Mouse (Mus musculus) heart, embryonic 16.5 days (tissue): ENCODE data around the gene Cenpf. TPM values are rescaled to one million over a fixed set of nuclear protein-coding genes. Genes with fewer than 3 reads are reported as not detected.

Experiments used
- ATAC-seq: fragments of 200-750 bp; cut with Nextera tagmentation; replicated peaks from 2 replicates; pipeline ENCODE4 v1.8.0; 2017; ENCODE audit warnings: moderate number of reproducible peaks; ENCODE audit not compliant: insufficient read depth, low FRiP score; ENCODE audit errors: extremely low read depth
- H3K27ac ChIP-seq: fragments of 300-500 bp; sonication (generic); 2 replicates; pipeline ENCODE4 v1.5.1; 2014; ENCODE audit warnings: mild to moderate bottlenecking, low read length, control low read depth, moderate library complexity
- H3K27me3 ChIP-seq: fragments of 300-500 bp; sonication (generic); 2 replicates; pipeline ENCODE4 v1.6.1; 2014; ENCODE audit warnings: low read length, mixed read lengths; ENCODE audit not compliant: control insufficient read depth, insufficient read depth
- H3K36me3 ChIP-seq: fragments of 300-500 bp; sonication (generic); 2 replicates; pipeline ENCODE4 v1.6.1; 2014; ENCODE audit not compliant: control insufficient read depth, insufficient read depth
- H3K4me1 ChIP-seq: fragments of 300-500 bp; sonication (generic); 2 replicates; pipeline ENCODE4 v1.6.1; 2014; ENCODE audit warnings: low read length, mixed read lengths; ENCODE audit not compliant: control insufficient read depth, insufficient read depth
- H3K4me2 ChIP-seq: fragments of 300-500 bp; sonication (generic); 2 replicates; pipeline ENCODE4 v1.6.1; 2014; ENCODE audit warnings: low read depth, mild to moderate bottlenecking, control low read depth, low read length
- H3K4me3 ChIP-seq: fragments of 300-500 bp; sonication (generic); 2 replicates; pipeline ENCODE4 v1.5.1; 2014; ENCODE audit warnings: mild to moderate bottlenecking, control low read depth, low read length
- H3K9ac ChIP-seq: fragments of 300-500 bp; sonication (generic); 2 replicates; pipeline ENCODE4 v1.6.1; 2014; ENCODE audit warnings: low read length, control low read depth
- H3K9me3 ChIP-seq: fragments of 300-500 bp; sonication (generic); replicated peaks from 2 replicates; pipeline ENCODE4 v1.6.1; 2016; ENCODE audit warnings: low read length; ENCODE audit not compliant: control insufficient read depth
- WGBS: fragments of 180-500 bp; shearing (Covaris S2); extraction: QIAGEN DNeasy Blood & Tissue Kit; methylation state at CpG from one replicate; pipeline ENCODE4 v1.1.7; 2014; 5-methylcytosine and 5-hydroxymethylcytosine counted together
- polyA plus RNA-seq: library from polyadenylated mRNA; unstranded; fragments of >200 nt; fragmentation: Nextera tagmentation; extraction: Ambion mirVana; gene quantifications from 2 replicates; pipeline ENCODE4 v1.2.1, GENCODE M21; 2015

Gene Cenpf
- polyA plus RNA-seq, 1 experiment from 2014 or later = 65.6 TPM

GRCm38 (mm10) chr1:189657406-189657805 lies 30.5 kb downstream of the Cenpf start:
- Histone ChIP-seq H3K27me3 (no peaks in the 10 kb centered on the region), H3K36me3 (peaks cover 49% of the 10 kb centered on the region), H3K9ac (no peak overlapping the region), H3K27ac (no peak overlapping the region), H3K4me3 (no peak overlapping the region), H3K4me1 (no peaks in the 10 kb centered on the region), H3K4me2 (no peak overlapping the region), H3K9me3 (no peaks in the 10 kb centered on the region)
- ATAC-seq = no peak
- 71% methylated on average over 8 of the region's 8 CpGs for WGBS

GRCm38 (mm10) chr1:189653746-189654145 lies 34.1 kb downstream of the Cenpf start:
- Histone ChIP-seq H3K4me1 (no peaks in the 10 kb centered on the region), H3K9me3 (no peaks in the 10 kb centered on the region), H3K27me3 (no peaks in the 10 kb centered on the region), H3K9ac (no peak overlapping the region), H3K4me3 (no peak overlapping the region), H3K27ac (no peak overlapping the region), H3K36me3 (peaks cover 58% of the 10 kb centered on the region), H3K4me2 (no peak overlapping the region)
- no peak for ATAC-seq
- WGBS = 91% methylated on average over 3 of the region's 3 CpGs

GRCm38 (mm10) chr1:189646597-189646996 lies 41.3 kb downstream of the Cenpf start:
- H3K9ac ChIP-seq = no peak overlapping the region
- no peaks in the 10 kb centered on the region for H3K9me3 ChIP-seq
- WGBS = 86% methylated on average over 6 of the region's 6 CpGs
- no peak overlapping the region for H3K4me3 ChIP-seq
- no peak for ATAC-seq
- no peak overlapping the region for H3K4me2 ChIP-seq
- H3K36me3 ChIP-seq = peaks cover 55% of the 10 kb centered on the region
- H3K27me3 ChIP-seq = no peaks in the 10 kb centered on the region
- H3K27ac ChIP-seq = no peak overlapping the region
- H3K4me1 ChIP-seq = no peaks in the 10 kb centered on the region

- 82% methylated on average over 2 of the region's 2 CpGs for WGBS
- peaks cover 56% of the 10 kb centered on the region for H3K36me3 ChIP-seq
- no peak for ATAC-seq
Measured at GRCm38 (mm10) chr1:189645371-189645770, 42.5 kb downstream of the Cenpf start.

GRCm38 (mm10) chr1:189644700-189645345 lies 43.1 kb downstream of the Cenpf start:
- H3K27me3 ChIP-seq = no peaks in the 10 kb centered on the region
- H3K4me1 ChIP-seq = no peaks in the 10 kb centered on the region
- no peak overlapping the region for H3K27ac ChIP-seq
- no peak for ATAC-seq
- H3K9me3 ChIP-seq = no peaks in the 10 kb centered on the region
- no peak overlapping the region for H3K9ac ChIP-seq
- H3K36me3 ChIP-seq = peaks cover 53% of the 10 kb centered on the region
- no peak overlapping the region for H3K4me2 ChIP-seq
- 85% methylated on average over 3 of the region's 3 CpGs for WGBS
- H3K4me3 ChIP-seq = no peak overlapping the region

More at GRCm38 (mm10) chr1:189645371-189645770, 42.5 kb downstream of the Cenpf start:
- Histone ChIP-seq H3K9me3 (no peaks in the 10 kb centered on the region), H3K4me2 (no peak overlapping the region), H3K4me3 (no peak overlapping the region), H3K27me3 (no peaks in the 10 kb centered on the region), H3K9ac (no peak overlapping the region), H3K4me1 (no peaks in the 10 kb centered on the region), H3K27ac (no peak overlapping the region)

DNA sequence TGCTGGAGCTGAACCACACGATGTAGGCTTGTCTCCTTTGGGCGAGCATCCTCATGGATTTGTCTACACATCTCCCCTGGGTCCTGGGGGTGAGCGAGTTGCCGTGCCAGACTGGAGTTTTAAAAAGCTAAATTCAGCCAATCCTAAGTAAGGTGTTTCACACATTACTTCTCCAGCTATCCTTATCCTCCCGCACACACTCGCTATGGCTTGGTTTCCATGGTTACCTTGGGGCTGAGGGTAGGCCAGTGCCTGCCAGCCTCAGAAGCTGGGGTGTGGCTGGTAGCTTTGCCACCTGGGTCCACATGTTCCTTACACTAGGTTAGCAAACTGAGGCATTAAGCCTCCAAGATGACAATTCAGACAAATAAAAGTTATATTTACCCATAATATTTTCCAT lies 48.3 kb downstream of the Cenpf start:
- Histone ChIP-seq H3K4me2 (no peak overlapping the region), H3K4me3 (no peak overlapping the region), H3K27ac (no peak overlapping the region), H3K9me3 (no peaks in the 10 kb centered on the region), H3K36me3 (peaks cover 26% of the 10 kb centered on the region), H3K9ac (no peak overlapping the region), H3K4me1 (no peaks in the 10 kb centered on the region), H3K27me3 (no peaks in the 10 kb centered on the region)
- no peak for ATAC-seq
- 86% methylated on average over 6 of the region's 6 CpGs for WGBS

DNA sequence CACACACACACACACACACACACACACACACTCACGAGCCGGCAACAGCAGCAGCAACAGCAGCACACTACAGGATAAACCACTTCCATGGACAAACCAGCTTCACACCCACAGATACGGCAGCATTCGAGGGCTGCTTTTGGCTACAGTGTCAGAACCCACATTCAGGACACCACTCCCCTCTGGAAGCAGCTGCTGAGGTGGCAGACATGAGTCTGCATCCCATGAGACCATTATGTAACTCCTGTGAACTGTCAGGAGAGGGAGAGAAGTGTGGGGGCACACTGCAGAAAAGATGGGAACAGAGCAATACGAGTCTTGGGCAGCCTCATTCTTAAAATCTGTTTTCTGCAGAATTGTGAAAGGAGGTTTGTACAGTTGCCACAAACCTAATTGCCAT lies 54.1 kb downstream of the Cenpf start:
- Histone ChIP-seq H3K36me3 (no peaks in the 10 kb centered on the region), H3K27ac (no peak overlapping the region), H3K4me1 (no peaks in the 10 kb centered on the region), H3K9me3 (no peaks in the 10 kb centered on the region), H3K4me2 (no peak overlapping the region), H3K4me3 (no peak overlapping the region), H3K27me3 (no peaks in the 10 kb centered on the region), H3K9ac (no peak overlapping the region)
- ATAC-seq = no peak
- 67% methylated on average over 5 of the region's 5 CpGs for WGBS

DNA sequence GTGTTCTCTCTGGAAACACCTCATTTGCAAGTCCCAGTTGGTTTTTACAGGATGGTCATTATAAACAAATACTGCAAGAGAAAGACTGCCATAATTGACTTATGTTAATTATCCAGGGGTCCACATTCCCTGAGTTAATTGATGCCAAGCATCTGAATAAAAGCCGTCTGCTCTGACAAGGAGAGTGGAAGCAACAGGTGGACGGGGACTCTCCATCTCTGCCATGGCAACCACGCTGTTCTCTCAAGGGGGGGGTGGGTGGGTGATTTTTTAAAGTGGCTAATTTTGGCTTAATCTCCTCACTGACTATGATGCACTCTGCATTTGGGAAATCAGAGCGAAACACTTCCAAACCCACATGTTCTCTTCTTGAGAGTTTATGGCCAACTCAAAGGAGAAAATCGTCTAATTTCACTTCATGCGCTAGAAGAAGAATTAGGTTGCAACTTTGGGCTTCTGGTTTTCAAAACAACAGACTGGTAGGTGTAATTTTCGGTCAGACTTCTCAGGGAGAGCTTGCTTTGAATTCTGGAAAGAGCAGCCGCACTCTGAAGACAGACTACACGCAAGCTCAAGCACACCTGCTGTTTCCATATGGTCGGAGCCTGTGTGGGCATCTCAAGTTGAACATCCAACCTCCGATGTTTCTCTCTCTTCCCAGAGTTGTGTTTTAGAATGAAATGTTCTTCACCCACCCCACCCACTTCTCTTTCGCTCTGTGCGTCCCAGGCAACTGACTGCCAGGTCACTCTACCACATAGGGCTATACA lies 55.8 kb downstream of the Cenpf start:
- Histone ChIP-seq H3K27ac (no peak overlapping the region), H3K4me2 (no peak overlapping the region), H3K36me3 (no peaks in the 10 kb centered on the region), H3K4me1 (no peaks in the 10 kb centered on the region), H3K27me3 (no peaks in the 10 kb centered on the region), H3K4me3 (no peak overlapping the region), H3K9ac (no peak overlapping the region), H3K9me3 (no peaks in the 10 kb centered on the region)
- WGBS = 85% methylated on average over 13 of the region's 13 CpGs
- no peak for ATAC-seq

DNA sequence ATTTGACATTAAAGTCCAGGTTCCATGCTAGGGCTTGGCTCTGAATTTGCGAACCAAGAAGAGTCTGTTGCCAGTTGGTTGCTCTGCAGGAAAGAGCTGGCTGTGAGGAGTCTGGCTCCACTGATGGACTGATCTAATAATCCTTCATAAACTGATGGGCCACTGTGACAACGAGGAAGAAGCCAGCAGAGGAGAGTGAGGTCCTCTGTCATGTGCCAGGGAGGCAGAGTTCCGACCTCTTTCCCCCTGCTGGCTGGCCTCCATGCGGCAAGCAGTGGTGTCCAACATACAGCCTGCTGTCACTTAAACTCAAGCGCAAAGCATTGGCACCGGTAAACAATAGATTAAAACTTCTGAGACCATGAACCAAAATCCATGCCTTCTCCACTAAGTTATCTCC lies 57.9 kb downstream of the Cenpf start:
- no peaks in the 10 kb centered on the region for H3K4me1 ChIP-seq
- no peaks in the 10 kb centered on the region for H3K36me3 ChIP-seq
- H3K9ac ChIP-seq = no peak overlapping the region
- no peak overlapping the region for H3K27ac ChIP-seq
- 65% methylated on average over 6 of the region's 6 CpGs for WGBS
- H3K4me2 ChIP-seq = no peak overlapping the region
- H3K9me3 ChIP-seq = no peaks in the 10 kb centered on the region
- H3K4me3 ChIP-seq = no peak overlapping the region
- no peaks in the 10 kb centered on the region for H3K27me3 ChIP-seq
- ATAC-seq = no peak
